Mouse (Mus musculus): ENCODE results near the gene Cd4.

The Cd4 gene

DNA sequence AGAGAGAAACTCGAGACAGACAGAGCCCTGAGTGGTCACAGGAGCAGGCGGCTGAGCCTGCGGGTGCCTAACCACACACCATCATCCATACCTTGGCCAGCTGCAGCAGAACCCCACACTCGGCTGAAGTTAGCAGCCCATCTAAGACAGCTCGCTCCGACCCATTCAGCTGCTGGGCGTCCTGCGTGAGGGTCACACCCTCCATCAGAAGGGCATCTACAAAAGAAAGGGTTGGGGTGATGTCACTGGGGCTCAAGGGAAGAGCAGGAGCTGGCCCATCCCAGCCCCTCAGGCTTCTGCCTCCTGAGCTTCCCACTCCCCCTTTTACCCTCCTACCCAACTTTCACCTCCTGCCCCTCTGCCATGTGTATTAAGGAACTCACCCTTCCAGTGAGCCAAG, 37.5 kb downstream of the Cd4 start:
- WGBS, result 87% methylated on average over 8 of the region's 8 CpGs

DNA sequence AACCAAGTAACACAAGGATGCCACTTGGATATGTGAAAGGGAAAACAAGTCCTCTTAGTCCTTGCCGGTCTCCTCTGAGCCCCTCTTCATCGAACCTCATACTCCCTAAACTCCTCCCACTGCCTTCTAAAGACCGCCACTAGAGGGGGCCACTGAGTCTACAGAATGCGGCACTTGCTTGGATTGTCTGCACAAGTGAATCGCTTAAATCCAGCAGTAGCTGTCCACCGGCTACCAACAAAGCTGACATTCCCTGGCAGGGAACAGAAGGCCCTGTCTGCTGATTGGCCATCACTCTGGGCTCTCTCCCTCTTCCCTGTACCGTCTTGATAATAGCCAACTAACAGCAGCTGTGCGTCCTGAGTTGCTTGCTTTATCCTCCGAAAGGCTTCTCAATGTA, 40.7 kb downstream of the Cd4 start:
- 11% methylated on average over 9 of the region's 9 CpGs for WGBS

DNA sequence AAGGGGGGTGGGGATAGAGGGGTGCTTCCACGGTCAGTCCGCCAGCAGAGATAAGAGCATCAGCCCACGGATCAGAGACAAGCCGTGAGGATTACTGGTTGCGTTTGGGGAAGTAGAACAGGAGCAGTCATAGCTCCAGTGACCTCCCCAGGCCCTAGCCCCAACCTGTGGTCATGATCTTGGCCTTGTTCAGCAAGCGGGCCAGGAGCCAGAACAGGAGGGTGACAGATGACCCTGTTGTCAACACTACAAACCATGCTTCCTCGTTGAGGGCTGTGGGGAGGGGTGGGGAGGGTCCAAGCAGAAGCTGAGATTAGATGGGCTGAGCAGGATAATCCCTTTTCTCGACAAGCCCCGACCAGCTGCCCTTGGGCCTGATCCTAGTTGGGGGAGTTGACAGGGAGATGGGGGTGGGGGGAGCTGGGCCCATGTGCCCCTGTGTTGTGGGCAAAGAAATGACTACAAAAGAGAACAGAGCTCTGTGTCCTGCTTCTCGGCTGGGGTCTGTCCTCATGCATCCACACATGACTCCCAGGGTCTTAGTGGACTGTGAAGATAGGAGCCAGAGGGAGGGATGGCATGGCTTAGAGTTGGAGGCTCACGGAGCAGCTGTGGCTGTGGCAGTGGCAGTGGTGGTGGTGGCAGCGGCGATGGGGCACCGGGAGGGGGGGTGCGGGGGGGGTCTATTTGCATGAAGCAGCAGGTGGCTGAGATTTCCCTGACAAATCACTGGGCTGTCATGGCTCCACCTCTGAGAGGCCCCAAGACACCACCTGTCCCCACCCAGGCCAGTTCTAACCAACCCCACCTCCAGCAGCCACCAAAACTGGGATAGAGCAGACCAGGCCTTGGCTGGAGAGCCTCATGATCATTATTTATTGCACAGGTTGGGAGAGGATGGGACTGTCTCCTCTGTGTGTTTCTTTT, 47.5 kb downstream of the Cd4 start, which contains the start of gene Gnb3:
Gene Gnb3, minus strand, starts transcription at position 35 of the 927 bp plus-strand sequence.
- WGBS, result 51% methylated on average over 15 of the region's 15 CpGs

DNA sequence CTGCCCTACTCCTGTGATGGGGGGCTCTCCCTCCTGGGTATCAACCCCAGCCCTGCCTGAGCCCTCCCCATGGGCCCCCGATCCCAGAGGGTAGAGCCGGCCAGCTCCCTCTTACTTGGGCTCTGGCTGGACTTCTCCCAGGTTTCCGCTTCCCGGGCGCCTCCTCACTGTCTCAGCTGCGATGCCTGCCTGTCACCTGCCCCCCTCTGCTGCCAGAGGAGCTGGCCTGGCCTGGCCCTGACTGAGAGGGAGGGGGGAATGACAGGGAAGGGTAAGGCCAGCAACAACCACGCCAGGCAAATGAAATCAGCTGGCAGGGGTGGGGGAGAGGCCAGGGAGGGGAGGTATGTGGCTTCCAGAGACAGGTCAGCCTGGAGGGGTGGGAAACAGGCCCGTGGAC, 48.2 kb downstream of the Cd4 start:
- WGBS, result 34% methylated on average over 8 of the region's 8 CpGs

DNA sequence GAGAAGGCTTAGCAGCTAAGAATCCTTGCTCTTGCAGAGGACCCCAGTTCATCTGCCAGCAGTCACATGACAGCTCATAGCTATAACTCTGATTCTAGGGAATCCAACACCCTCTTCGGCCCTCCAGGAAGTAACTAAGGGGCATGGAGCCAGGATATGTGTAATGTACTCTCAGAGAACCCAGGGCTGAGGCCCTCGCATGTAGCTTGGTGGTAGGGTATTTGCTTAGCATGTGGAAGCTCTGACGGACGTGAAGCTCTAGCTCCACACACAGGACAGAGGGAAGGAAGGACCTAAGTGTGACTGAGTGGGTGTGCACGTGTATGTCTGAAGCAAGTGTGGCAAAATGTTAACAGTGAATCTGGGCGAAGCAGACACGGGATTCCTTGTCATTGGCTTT, 51.6 kb downstream of the Cd4 start:
- WGBS, result 64% methylated on average over 7 of the region's 7 CpGs

DNA sequence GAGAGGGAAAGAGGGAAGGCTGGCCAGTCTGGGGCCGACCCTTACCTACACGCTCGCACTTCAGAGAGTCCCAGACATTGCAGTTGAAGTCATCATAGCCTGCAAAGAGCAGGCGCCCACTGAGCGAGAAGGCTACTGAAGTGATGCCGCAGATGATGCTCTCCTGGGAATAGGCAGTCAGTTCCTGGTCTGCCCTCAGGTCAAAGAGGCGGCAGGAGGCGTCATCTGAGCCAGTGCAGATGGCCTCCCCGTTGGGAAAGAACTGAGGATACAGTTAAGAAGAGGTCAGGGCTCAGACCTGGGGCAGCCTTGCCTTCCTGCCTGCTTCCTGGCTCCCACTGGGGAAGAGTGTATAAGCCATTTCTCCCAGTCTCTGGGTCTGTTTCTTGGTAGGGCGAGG, 52.5 kb downstream of the Cd4 start:
- WGBS, result 81% methylated on average over 10 of the region's 10 CpGs

DNA sequence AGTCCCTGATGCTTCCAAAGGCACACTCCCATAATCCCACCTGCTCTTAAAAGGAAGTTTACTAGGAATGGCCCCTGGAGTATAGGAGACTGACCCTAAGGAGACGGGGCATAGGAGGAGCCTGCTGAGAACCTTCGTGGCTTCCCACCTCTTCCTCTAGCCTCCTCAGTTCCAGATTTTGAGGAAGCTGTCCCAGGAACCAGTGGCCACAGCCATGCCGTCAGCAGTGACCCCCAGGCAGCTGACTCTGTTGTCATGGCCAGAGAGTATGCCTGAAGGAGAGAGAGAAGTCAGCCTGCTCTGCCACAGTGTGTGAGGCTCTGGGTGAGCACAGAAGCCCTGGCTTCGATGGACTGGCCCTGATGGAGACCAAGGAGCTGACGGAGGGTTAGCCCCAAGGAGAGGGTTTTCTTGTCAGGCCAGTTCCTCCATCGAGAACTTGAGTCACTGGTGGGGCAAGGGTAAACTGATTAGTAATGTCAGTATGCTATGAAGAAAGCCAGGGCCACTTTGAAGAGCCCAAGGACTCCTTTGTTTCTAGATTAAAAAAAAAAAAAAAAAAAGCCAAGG, 53.4 kb downstream of the Cd4 start:
- WGBS, result 88% methylated on average over 6 of the region's 6 CpGs

DNA sequence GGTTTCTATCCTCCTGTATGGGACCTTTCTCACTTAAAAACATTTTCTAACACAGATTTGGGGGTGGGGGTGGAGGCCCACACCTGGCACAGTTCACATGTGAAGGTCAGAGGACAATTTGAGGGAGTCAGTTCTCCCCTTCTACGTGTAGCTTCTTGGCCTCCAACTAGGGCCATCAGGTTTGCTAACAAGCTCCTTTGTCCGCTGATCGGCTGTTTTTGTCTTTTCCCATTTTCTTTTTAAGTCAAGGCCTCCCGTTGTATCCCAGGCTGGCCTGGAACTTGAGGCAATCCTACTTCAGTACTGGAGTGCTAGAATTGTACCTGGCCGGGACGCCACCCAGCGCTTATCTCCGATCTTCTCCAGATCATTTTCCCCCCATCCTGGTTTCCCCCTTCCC, 56.4 kb downstream of the Cd4 start:
- WGBS, result 90% methylated on average over 8 of the region's 8 CpGs

DNA sequence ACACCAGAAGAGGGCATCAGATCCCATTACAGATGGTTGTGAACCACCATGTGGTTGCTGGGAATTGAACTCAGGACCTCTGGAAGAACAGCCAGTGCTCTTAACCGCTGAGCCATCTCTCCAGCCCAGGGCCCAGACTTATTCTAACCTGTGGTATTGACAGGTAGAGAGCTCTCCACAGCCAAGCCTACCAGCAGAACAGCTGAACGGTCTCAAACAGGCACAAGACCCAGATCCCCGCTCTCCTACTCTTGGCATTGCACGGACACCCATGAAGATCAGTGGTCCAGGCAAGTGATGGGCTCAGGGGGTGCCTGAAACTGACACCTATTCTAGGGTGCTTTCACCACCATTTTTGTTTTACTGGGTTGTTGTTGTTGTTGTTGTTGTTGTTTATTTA, 56.8 kb downstream of the Cd4 start:
- 97% methylated on average over 4 of the region's 4 CpGs for WGBS

DNA sequence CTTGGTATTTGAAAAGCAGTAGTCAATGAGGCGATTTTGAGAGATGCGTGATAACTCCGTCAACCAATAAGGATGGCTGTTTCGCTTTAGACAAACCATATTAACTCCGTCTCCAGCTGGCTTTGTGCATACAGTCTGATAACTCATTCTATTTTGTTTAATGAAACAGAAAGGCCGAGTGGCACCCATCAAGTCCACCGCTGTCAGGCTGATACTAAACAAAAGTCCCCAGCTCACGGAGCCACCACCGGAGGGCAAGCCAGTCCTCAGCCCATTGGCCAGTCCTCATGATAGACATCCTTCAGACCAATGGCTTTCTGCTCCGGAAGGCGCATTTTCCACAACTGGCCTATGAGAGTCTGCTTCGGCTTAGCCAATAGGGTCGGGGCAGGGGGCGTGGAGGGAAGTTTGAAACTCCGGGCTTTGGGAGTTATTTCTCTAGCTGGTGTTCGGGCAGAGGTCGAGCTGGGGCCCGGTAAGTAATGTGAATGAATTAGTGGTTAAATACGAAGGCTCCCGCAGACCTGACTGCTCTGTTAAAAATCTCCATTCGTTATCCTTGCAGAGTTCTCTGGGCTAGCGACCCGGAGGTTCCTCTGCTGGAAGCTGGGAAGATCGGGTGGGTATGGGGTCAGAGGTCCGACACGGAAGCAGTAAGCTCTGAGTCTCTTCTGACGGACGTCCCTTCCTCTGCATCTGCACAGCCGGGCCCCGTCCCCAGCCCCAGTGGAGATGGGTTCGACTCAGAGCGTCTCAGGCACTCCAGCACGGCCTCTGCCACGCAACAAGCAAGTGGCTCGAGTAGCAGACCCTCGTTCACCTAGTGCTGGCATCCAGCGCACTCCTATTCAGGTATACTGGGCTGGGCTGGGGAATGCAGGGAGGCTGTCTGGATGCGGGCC, 58.0 kb downstream of the Cd4 start:
- under 1% methylated on average over 38 of the region's 38 CpGs for WGBS

DNA sequence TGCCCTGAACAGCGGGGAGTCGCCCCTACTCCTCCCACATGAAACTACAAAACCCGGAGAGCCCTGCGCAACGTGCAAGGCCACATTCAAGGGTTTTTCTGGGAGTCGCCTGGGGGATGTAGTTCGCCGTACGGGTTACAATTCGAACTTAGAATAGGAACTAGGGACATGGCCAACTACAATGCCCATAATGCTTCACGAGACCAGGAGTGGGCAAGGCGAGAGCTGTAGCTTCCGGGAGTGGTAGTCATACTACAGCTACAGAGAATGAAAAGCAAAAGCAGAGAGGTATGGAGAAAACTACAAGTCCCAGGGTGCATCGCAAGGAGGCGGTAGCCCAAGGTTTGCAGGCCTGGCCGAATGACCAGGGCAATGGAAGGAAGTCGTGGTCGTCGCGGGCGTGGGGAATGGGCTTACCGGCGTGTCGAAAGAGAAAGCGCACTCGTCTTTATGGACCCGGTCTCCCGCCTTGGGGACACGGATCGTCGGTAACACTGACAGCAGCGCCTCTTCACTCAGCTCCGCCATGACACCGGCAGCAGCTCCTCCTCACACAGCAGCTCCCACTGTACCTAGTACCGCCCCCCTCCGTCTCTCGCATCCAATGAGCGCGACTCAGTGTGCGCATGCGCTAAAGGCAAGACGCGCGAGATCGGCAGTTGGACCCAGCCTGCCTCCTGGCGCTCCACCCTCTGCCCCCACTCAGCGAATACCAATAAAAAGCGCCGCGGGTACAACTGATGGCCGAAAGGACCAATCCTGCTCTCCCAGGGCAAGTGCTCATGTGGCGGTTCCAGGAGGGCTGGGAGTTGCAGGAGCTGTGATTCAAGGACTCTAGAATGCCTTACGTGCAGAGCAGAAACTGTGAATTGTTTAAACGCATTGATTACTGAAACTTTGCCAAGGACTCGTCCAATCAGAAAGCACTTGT, 58.9 kb downstream of the Cd4 start, which contains the start of the genes Usp5 and Cdca3:
Gene Usp5, minus strand, starts transcription at position 617 of the 931 bp plus-strand sequence.
Gene Cdca3, plus strand, starts transcription at position 680 of the 931 bp plus-strand sequence.
- under 1% methylated on average over 55 of the region's 55 CpGs for WGBS

DNA sequence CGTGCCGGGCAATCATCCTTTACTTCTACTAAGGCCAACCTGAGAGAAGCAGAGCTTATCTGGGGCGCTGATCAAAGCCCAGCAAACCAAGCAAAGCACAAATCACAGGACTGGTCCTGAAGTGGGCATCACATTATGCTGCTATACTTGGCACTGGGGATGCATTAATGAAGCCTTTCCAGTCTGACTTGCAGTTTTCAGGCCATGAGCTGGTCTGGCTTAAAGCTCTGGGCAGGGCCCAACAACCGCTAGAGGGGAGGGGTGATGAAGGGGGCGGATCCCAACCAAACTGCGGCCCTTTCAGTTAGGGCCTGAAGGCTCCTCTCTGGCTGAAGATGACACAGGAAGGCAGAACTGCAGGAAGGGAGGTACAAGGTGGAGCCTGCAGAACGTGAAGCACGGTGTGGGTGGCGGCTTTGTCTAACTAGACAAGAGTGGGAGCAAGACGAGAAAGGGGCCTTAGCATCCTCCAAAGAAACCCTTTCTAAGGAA, 59.9 kb downstream of the Cd4 start:
- 16% methylated on average over 10 of the region's 10 CpGs for WGBS

DNA sequence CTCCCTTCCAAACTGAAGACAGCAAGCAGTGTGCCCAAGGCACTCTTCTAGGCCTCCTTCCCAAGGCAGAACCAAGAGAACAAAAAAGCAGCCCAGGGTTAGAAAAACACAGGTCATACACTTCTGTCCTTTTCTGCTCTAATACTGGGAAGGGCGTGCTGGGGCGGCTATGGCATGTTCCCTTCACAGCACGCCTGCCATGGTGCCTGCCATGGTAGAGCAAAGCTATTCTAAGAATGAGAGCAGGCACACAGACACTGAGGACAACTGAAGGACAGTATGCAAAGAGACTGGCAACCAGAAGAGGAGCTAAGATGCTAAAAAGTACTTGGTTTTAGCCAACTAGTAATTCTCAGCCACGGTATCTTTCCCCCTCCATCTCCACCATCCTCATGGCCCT, 66.0 kb downstream of the Cd4 start:
- WGBS, result 94% methylated on average over 4 of the region's 4 CpGs

DNA sequence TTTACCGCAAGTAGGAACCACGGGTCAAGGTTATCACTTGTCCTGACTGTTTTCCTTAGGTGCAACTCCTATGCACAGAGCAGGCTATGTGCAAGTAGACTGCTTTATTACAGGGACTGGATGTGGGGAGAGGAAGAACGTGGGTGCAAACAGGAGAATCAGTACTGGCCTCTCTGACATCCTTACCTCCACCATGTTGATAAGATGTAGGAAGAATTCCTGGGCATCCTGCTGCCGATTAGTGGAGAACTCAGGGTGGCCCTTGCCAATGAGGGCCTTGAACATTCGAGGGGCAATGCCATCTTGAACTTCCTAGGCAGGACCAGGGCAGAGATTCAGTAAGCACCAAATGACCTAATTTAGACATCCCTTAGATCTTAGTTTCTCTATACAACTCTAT, 67.1 kb downstream of the Cd4 start:
- 94% methylated on average over 5 of the region's 5 CpGs for WGBS

DNA sequence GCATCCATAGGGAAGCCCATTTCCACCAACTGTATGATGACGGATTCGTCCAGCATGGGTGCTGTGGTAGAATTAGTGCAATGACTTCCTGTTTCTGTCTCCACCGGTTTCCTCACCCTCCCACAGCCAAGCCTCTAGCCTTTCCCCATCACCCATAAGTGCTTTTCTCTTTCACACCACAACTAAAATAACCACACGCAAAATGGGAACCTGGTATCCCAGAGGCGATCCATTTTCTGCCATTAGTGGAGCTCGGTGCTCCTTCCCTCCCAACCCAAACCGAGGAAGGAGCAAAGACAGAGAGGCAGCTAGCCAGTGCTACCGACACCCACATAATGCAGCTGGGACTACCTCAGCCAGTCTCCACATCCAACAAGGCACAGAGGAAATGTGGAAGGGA, 70.0 kb downstream of the Cd4 start:
- WGBS, result 51% methylated on average over 8 of the region's 8 CpGs

DNA sequence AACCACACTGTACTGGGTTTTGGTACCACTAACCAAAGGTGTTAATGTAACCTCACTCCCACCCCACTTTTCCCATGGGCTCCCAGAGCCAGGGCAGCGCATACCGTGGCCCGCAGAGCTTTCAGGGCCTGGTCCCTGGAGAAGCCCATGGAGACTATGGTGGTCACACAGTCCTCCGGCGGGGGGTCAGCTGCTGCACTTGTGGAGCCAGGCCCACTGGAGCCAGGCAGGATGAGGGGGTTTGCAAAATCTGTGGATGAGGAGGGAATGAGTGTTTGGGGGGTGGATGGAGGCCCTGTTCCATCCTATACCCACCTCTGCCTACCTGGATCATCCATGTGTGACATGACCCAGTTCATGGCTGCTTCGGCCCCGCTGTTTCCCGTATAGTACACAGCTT, 70.5 kb downstream of the Cd4 start:
- WGBS, result 81% methylated on average over 8 of the region's 8 CpGs

DNA sequence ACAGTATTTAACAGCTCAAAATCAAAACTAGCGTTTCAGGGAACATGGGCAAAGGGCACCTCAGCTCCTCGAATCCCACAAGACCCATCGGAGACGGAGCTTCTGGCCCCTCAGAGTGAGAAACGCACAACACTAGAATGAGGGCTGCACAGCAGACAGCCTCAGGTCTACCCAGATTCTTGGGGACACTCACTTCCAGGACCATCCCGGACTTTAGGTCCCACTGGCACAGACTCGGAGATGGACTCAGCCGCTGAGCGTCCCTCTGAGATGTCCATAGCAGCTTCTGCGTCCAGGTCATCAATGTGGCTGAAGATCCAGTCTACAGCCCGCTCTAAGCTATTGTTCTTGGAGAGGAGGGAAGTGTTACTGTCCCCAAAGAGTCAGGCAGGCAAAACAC, 70.9 kb downstream of the Cd4 start:
- 95% methylated on average over 11 of the region's 11 CpGs for WGBS

DNA sequence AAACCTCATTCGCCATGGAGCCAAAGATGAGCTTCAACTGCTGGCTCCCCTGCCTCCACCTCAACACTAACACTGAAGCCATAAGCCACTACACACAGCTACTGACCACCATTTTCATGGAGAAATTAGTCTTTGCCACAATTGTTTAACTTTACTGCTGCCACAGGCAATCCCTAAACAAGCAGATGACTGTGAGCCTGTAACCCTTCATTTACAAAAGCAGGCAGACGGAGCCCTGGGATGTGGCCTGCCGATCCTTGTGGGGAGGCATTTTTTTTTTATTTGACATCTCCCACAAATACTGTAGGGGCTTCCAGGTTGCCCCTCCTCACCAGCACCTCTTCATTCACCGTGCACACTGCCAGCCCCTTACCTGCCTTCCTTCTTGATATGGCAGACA, 71.4 kb downstream of the Cd4 start:
- 92% methylated on average over 4 of the region's 4 CpGs for WGBS

DNA sequence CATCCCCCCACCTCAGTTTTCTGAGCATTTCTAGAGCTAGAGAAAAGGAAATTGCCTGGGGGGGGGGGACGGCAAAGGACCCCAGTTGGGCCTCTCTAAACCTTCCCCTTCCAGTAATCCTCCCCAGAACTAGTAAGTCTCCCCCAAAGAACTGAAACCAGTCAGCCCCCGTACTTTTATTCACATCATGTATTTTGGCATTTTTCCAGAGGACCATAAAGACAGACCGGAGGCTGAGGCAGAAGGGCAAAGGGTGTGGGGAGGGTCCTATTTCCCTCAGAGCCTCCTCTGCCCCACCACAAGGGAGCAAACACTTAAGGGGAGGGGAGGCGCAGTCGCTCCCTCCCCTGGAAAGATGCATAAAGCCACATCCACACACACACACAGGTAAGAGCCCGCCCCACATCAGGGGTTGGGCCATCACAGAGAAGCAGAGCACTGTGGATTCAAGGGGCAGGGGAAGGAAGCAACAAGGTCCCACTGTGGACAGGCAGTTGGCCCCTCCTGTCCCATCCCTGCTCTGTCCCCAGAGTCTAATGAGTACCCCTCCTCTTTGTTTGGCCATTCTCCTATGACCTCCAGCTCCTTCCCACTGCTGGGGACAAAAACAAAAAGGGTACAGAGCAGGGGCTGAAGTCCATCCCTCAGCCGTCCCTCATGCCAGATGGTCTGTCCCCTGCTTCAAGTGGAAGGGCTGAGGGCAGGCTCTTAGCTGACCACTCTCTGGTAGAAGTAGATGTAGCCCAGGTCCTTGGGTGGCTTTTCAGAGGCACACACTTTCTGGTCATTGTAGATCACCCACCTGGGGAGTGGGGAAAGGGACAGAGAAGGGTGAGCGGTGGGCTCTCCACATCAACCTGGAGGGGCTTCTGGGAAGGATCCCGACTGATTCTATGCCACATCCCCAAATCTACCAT, 72.9 kb downstream of the Cd4 start:
- WGBS, result 66% methylated on average over 9 of the region's 9 CpGs

All from cerebral cortex, adult 2 months (tissue).